Mouse (Mus musculus) kidney, postnatal 36 days (tissue): ENCODE data around the gene Olfr874.
"Not testable (repeated sequence)": the region's sequence is repeated elsewhere in the genome, so short reads cannot be mapped to it uniquely, and the experiment has no call there.

Experiments
- DNase-seq, 2 experiments: peaks; one replicate each; pipeline ENCODE4 v3.0.0; 2021 to 2022; ENCODE audit warnings: mixed read lengths in 2 of 2

Gene Olfr874

DNA sequence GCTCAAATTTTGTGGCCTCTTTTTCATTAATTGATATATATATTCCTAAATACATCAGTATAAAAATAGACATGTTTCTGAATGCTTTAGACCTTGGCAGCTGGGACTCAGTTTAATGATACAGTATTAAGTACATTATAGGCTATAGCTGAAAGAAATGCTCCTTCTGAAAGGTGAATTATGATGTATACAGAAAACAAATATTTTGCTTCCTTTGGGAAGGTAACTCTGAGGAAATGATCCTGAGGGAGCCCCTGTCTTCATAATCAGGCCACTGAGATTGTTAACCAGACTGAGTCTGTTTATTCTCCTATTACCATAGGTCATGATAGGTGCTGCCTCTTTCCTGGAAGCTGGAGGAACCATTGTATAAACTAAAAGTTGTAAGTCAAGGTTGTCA lies at the start of gene Olfr874:
Gene Olfr874 (plus strand): TSS at position 301 of the 400 bp plus-strand sequence.
- no peak for DNase-seq

DNA sequence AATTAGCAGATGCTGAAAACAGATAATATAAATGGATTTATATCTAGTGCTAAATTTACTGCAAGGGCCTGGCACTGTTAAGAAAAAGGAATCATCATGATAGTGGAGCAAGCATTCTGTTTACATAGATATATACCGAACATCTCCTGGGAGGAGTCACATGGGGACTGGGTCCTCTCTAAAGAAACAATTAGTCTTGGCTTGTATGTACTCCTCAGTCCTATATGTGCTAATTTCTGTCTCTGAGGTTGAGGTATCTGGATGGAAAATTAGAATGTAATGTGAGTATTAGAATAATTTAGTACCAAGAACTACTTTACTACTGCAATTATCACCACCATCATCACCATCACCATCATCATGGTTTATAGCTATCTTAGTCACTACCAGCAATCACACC lies 28.8 kb upstream of the Olfr874 start, which contains the start of gene Olfr160:
Gene Olfr160 (minus strand): TSS at position 101 of the 400 bp plus-strand sequence.
- DNase-seq, result no peak

GRCm38 (mm10) chr9:37734310-37734709 lies 10.6 kb upstream of the Olfr874 start:
- no peak for DNase-seq

DNA sequence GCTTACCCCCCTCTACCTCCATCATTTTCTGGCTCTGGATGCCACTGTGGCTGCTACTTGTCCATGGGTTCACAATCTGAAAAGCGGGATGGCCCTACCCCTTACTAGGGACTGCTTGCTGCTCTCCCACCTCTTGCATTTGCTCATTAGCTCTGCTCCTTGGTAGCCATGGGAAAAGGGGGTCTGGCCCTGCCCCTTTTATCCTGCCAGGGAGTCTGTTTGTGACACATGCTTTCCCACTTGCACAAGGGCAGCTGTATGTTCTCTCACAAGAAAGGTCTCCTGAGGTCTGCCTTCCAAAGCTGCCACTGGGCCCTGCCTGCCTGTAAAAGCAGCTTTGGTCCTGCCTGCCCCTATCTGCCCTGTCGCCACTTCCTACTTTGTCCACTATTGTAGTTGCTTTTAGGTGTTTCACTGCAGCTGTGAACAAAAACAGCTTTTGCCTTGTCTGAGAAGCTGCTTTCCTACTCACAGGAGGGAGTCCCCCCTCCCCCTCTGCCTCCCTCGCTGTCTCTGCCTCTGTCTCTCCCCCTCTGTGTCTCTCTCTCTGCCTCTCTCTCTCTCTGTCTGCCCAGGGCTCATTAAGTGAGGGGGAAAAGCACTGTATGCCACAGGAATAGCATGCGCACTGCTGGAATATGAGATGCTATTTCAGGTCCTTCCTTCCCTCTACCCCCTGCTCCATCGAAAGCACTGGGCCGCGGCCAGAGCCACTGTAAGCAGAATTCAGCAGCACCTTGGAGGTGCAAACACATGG lies 5.6 kb downstream of the Olfr874 start:
- DNase-seq, result no peak

- DNase-seq, result no peak
These were observed 6.6 kb downstream of the Olfr874 start for GRCm38 (mm10) chr9:37751467-37751866.

DNA sequence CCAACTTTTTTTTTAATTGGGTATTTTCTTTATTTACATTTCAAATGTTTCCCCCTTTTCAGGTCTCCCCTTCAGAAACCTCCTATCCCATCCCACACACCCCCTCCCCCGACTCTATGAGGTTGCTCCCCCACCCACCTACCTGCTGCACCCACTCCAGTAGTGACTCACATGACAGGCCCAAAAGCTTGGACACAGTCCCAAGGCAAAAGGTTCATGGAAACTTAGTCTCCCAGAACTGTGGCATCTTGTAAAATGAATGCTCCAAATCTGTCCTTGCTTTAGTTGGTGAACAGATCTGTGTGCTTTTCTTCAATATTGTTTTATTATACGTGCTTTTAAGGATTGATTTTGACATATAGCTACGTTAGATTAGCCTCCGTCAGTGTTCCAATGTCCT lies 7.1 kb downstream of the Olfr874 start:
- no peak for DNase-seq

- no peak for DNase-seq
These were observed 16.8 kb downstream of the Olfr874 start for GRCm38 (mm10) chr9:37761728-37762127.

DNA sequence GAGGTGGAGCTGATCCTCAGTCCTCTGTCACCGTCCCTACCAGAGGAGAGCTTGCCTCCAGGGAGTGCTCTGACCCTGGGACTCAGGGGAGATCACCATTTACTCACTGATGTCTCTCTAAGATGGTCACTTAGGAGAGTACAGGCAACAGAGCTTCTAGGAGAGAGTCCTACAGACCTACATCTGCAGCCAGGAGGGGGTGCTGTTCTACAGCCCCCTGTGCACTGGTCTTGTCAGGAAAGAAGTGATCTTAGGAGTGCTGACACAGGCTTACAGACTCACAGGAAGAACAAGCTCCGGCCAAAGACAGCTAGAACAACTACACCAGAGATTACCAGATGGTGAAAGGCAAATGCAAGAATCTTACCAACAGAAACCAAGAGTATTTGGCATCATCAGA lies 17.6 kb downstream of the Olfr874 start:
- peak in 1 of 2 experiments; percentile 3 for DNase-seq

- DNase-seq, result no peak
These were observed 25.8 kb downstream of the Olfr874 start for GRCm38 (mm10) chr9:37770661-37771060.

DNA sequence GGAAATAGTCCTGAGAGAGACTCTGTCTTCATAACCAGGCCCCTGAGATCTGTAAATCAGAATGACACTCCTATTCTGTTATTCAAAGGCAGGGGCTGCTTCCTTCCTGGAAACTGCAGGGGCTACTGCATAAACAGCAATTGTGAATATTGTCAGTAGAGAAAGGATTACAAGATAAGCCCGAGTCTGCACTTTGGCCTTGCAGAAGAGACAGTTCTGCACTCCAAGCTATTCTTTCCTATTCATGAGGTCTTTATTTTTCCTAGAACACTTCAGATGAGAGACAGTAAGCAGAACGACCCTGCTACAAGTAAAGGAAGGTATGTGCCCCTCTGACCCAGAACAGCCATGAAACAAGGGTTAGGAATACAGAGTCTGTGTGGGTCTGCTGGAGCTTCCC lies 26.9 kb downstream of the Olfr874 start, which contains the start of gene Olfr875:
Gene Olfr875 (plus strand): TSS at position 99 of the 400 bp plus-strand sequence.
- no peak for DNase-seq

DNA sequence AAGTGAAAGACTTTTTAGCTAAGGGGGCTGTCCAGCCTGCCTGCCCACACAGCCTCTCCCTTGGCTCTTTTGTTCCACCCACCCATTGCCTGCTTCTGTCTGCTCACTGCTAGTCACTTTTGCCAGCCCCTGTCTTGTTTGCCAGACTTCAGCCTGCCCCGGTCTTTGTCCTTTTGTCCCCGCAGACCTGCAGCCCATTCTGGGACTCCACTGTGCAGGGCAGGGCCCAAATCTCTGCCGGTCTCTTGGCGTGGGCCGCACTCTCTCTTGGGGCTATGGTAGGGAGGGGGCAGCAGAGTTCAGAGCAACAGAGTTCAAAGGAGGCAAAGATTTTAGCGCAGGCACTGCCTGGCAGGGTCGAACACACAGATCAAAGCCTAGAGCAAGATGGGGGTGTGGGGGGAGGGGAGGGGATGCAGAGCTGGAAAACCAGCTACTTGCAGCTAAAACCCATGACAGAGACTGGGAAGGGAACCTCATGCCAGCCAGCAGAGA lies 37.9 kb downstream of the Olfr874 start:
- peak; percentile 10 to 43 for DNase-seq

DNA sequence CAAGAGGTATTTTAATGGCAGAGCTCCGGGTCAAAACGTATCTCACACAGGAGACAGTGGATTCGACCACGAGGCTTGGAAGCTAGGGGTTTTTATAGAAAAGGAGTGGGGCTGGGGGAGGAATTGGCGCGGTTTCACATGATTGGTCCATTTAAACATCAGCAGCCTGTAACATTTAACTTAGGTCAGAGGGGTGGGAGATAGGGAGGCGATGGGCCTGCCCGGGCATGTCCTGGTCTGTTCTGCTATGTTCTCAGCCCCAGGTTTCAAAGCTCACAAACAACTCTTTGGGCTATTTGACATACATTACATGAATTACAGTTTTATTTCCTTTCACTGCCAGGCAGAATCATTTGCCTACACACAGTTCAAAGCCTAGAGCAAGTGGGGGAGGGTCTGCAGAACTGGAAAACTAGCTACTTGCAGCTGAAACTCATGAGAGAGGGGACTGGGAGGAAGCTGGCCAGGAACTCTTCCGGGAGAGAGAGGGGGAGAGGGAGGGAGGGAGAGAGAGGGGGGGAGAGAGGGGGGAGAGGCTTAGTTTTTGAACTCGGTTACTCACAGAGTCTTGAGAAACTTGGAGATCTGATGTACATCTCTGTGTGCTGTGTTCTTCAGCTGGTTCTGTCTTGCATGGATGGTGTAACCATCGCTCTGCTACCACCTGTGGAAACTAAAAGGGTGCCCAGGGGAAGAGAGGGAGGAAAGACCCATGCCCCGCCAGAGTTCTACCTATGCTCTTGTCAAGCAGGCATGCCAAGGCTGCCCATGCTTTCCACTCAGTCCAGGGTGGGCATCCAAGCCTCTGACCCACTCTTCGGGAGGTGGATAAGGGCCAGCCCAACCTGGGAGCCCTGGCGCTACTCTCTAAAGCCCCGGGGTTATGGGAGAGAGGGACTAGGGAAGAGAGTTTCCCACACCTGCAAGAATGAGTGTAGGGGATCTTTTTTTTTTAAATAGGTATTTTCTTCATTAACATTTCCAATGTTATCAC lies 38.8 kb downstream of the Olfr874 start:
- DNase-seq, result not testable (repeated sequence)

DNA sequence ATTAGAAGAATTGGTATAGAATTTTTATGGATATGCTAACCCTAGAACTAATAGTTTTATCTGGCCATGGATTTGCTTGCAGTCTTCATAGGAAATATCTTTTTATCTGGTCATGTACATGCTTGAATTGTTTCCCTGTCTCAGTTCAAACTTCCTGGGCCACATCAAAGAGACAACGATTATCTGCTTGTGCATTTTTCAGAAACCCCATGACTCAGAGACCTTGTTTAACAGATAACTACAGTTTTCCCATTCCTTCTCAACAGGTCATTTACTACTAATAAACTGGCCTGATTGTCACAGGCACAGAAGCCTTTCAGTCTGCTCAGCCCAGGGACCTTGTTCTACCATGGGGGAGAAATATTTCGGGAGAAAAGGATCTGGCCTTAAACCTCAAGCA lies 41.5 kb downstream of the Olfr874 start:
- no peak for DNase-seq
